Mouse (Mus musculus) forelimb bud, embryonic 11.5 days (tissue): ENCODE measurements around the gene Cd101.
A peak's percentile ranks its signal among the peaks of the same experiment; 100 is the strongest.

Source experiments
- DNase-seq: peaks from one replicate; pipeline ENCODE4 v3.0.0-alpha.2; 2012; ENCODE audit warnings: low read depth, low spot score

Gene Cd101

GRCm38 (mm10) chr3:101029339-101029738 is at the start of gene Cd101:
Gene Cd101, minus strand, starts transcription at chr3:101029556.
- DNase-seq, result no peak

GRCm38 (mm10) chr3:101078344-101078743 is 49.0 kb upstream of the Cd101 start:
- DNase-seq, result no peak

- DNase-seq, result no peak
Observed at GRCm38 (mm10) chr3:101077710-101078100, 48.3 kb upstream of the Cd101 start.

DNA sequence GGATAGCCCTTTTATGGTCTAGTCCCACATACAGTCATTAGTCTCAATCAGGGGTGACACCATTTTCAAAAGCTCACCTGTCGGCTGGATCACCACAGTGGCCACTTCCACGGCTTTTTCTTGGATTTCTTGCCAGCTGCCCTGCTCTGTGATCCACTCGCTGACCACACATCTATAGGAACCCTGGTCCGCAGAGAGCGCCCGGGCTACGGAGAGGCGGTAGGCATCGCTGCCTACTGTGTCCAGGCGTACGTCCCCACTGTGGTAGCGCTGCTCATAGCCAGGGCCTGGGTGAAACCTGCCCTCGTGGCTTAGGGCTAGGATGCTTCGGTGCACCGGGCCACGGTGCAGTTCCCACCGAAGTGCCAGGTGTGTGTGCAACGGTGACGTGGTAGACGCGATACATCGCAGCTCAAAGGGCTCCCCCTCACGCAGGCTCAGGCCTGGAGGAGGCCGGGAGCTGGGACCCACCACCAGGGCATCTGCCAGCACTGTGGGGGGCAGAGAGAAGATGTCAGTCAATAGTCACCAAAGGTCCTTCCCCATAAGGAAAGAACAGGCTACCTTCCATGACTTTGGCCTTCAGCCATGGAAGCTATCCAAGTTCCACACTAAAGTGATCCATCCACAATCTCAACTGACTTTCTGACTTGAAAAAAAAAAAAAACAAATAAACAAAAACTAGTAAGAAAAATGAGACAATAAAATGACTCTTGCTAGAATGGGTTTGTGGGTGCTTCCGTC is 47.8 kb upstream of the Cd101 start:
- DNase-seq, result no peak

DNA sequence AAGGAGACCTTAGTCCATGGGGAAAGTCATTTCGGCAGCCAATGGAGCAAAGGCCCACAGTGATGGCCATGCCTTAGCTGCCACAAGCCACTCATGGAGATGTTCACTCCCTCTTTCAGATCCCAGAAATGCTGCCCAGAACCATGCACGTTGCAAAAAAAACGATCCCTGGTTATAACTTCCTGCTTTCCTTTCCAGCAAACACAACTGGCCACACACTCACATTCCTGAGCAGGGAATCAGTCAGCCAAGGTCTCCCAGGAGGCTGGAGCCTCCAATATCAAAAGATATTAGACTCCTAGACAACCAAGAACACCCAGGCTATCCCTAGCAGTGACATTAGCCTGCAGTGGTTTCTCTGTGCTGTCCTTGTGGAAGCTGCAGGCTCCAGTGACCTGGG is 46.5 kb upstream of the Cd101 start:
- DNase-seq, result no peak

DNA sequence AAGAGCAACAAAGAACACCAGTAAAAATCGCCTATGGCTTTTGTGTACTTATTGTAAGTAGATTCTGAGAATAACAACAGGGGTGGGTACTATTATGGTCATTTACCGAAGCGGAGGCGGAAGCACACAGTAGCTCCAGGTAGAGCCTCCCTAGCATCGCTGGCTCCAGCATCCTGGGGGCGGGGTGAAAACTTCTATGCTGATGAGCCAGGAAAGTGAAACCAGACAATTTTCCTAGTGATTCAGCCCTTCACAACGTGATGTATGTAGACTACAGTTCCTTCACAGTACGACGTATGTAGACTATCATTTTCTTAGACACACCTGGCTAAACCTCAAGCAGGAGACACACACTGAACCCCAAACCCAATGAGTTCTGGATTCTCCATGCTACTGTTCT is 44.0 kb upstream of the Cd101 start:
- DNase-seq, result no peak

- DNase-seq, result no peak
Observed at GRCm38 (mm10) chr3:101072506-101073215, 43.3 kb upstream of the Cd101 start.

GRCm38 (mm10) chr3:101071576-101071975 is 42.2 kb upstream of the Cd101 start:
- no peak for DNase-seq

DNA sequence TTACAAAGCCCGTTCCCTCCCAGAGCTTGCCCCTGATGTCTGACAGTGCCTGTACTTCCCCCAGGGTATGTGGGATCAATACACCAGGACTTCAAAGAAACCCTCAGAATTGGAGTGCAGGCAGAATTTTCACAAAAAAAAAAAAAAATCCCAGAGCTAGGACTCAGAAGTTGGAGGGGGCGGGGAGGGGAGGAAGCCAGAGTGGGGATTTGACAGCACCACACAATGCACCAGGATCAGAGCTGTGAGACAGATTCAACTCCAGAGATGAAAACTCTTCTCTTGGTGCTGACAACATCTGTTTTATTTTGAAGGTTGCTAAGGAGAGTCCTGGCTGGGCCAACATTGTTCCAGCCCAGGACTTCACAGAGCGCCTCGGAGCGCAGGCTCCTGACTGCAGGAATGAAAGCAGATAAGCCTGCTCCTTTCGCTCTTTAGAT is 41.5 kb upstream of the Cd101 start:
- no peak for DNase-seq

DNA sequence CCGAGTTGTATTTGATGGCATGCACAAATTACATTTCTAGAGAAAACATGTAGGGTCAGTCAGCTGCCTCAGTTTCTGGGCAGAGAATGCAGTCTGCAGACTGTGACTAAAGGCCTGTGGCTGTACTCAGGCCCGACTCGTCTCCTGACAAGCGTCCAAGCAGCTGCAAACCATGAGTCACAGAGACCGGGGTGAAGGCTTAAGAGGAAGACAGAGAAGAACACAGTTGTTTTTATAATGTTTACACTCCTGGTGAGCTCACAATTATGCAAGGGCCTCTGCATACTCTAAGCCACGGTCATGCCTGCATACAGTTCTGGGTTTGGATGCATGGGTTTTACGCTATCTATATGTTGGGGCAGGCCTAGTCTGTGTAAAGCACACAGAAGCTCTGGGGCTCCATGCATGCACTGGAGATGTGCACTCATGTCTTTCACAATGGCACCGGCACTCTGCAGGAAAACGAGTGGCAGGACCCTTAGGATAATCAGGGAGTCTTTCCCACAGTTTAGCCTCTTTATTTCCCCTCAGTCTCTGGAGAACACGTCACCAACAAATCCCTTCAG is 41.0 kb upstream of the Cd101 start:
- DNase-seq, result no peak

GRCm38 (mm10) chr3:101068701-101069100 is 39.3 kb upstream of the Cd101 start:
- peak; percentile 21 for DNase-seq

DNA sequence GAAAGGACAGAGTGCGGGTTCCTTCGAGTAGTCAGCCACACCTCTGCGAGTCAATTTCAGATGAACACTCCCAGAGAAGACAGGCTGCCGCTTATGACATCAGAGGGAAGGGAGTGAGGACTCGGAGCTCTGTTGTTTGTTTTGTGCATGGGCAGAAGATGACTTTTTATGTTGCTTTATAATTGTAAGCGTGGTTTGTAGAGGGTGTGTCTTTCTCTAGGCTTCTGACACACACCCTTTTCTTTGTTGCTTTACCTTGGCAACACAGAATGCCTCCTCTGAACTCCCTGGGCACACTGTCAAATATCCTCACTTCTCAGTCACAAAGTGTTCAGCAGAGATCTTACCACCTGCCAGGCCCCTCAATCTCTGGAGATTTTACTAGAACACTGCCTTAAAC is 36.8 kb upstream of the Cd101 start:
- DNase-seq, result no peak

DNA sequence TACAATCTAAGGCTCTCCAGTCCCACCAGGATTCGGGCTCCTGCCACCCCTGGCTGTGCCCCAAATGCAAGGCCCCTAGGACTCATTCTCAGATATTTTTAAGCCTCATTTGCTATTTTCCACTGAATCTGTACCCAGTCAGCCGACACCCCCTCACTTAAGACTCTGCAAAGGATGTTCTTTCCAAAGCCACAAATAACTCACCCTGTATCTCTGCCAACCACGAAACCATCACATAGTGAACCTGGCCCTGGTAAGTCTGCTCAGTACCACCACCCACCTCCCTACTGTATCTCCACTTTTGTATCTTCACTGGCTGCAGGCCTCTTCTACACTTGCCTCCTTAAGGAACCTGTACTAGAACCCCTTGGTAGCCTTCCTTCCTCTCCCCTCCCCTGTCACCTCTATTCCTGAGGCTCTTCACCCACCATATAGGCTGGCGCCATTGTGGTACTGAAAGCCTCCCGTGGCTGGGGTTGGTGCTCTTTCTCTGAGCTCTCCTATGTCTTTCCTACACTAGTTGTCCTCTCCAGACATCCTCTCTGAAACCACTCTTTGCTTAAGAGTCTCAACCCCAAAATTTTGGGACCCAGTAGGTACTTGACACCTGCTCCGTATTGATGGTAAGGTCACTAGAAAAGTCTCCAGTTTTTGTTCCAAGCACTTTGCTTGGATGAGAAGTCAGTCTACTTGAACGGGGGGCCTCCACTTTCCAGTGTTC is 32.7 kb upstream of the Cd101 start:
- DNase-seq, result no peak

GRCm38 (mm10) chr3:101059214-101059613 is 29.9 kb upstream of the Cd101 start:
- no peak for DNase-seq

DNA sequence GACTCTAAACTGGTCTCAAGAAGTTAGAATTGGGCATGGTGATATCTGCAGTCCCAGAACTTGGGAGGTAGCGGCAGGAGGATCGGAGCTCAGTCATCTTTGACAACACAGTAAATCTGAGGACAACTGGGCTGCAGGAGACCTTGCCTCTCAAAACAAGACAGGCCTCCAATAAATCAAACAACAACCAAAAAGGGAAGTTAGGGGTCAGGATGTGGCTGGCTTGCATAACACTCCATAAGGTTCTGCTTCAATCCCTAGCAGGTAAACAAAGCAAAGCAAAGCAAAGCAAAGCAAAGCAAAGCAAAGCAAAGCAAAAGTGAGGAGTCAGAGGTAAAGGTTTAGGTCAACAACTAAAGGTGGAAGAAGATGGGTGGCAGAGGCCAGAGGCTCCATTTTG is 28.8 kb upstream of the Cd101 start:
- DNase-seq, result no peak

DNA sequence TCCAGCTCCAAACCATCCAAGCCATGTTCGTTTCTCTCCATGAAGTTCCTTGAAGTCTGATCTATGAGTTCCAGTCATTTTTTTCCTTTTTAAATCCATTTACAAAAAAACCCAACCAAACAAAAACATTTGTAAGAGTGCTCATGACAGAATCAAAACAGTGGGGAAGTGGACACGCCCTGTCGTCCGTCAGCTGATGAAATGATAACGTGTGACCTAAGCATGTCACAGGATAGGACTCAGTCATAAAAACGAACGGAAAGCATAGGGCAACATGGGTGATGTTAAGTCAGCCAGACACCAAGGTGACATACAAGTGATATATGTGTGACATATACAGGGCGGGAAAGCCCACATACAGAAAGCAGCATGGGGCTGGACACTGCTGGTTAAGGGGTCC is 25.9 kb upstream of the Cd101 start:
- DNase-seq, result no peak

DNA sequence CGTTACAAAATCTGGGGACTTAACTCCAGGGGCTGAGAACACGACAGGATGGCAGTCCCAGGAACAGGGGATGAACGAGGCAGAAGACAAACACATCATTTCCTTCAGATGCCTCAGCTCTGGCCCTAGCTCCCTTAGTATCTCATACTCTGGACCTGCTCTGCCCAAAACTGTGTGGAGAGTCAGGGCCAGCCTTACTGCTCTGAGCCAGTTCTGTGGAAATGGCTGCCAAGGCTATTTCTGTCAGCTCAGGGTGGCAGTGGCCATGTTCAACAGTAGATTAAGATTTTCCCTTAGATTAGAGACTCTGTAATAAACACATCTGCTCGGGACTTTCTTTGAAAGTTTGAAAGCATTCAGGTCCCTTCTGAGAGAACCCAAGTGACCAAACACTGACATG is 22.2 kb upstream of the Cd101 start:
- no peak for DNase-seq

DNA sequence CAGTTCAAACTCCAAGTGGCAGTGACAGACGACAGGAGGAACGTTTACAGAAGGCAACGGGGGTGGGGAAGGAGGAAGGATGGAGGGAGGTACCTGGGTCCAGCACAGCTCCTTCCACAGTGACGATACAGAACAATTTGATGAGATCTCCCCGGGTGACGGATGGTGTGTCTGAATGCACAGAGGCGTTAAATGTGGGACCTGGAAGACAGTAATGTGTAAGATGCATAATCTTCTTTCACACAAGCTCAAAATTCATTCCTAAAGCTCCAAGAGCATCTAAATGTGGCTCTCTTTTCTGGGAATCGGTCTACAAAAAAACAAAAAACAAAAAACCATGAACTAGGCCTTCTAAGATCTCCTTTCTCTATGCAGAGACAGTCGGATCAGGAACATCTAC is 20.6 kb upstream of the Cd101 start:
- no peak for DNase-seq

DNA sequence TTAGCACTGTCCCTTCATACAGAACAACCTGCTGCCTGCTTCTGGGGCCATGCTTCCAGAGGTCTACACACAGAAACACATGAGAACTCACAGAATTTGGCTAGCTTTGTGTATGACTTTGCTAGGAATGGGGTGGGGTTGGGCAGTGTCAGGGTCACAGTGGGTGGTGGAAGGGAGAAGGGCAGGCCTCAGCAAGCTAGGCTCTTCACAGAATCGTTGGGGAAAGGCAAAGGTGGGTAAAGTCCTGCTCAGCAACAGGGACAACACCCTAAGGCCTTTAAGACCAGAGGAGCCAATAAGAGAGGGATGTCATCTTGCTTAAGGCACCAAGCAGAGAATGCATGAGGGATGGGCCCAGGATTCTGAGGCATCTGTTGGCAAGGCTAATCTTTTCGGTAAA is 19.4 kb upstream of the Cd101 start:
- no peak for DNase-seq

DNA sequence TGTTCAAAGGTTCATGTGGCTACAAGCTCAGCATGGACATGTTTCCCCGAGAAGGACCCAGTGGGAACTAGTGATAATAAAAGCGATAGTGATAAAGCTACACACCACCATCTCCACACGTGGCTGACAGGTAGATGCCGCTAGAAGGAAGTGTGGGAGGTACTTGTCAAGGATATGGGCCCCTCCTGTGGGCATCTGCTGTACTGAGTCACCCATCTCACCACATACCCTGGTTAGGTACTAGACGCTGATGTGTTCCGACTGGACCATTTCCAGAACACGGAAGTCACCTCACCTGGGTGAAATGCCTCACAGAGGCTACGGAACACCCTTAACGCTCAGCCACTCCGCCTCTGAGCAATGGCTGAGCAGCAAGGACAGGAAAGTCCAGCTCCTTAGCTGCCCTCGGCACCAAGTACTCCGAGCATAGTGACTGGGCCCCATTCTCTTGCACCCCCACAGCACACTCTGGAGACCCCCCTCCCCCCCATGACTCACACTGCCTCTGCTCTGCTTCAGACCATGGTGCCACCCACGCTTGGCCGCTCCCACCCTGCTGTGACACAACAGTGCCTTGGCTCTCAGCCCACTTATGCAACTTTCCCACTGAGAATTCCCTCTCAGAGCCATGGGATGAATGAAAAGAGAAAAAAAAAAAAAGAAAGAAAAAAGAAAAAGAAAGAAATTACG is 18.4 kb upstream of the Cd101 start:
- DNase-seq, result no peak

- DNase-seq, result no peak
Observed at GRCm38 (mm10) chr3:101045431-101045830, 16.1 kb upstream of the Cd101 start.

DNA sequence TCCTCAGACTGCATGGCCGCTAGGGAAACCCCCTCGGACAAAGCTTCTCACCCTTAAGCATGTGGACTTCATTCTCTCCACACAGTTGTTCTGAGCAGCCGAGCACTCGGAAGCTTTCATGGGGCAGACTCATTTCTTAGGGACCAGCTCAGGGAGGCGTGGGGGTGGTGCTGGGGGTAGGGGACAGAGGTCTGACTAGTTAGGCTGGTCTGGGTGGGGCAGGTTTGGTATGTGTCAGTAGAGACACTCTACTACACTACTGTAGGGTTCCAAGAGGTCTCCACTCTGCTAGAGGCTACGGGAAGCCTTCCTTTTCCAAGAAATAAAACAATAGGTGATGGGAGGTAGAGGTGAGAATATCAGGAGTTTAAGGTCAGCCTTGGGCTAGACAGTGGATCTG is 15.3 kb upstream of the Cd101 start:
- DNase-seq, result no peak
